Mouse (Mus musculus) hindbrain, embryonic 13.5 days (tissue): ENCODE results near the gene Arfgap3. TPM values are rescaled to one million over a fixed set of nuclear protein-coding genes. Genes with fewer than 3 reads are reported as not detected.
"Not testable (repeated sequence)": the region's sequence is repeated elsewhere in the genome, so short reads cannot be mapped to it uniquely, and the experiment has no call there.

Experiments used
- ATAC-seq: fragments of 200-750 bp; cut with Nextera tagmentation; 2 replicates; pipeline ENCODE4 v1.8.0; 2017; ENCODE audit warnings: moderate TSS enrichment; ENCODE audit not compliant: low FRiP score
- H3K27ac ChIP-seq: fragments of 300-500 bp; sonication (generic); 2 replicates; pipeline ENCODE4 v1.5.1; 2015; ENCODE audit warnings: inconsistent platforms, mild to moderate bottlenecking, moderate library complexity
- H3K27me3 ChIP-seq: fragments of 300-500 bp; sonication (generic); 2 replicates; pipeline ENCODE4 v1.6.1; 2015; ENCODE audit warnings: mild to moderate bottlenecking, inconsistent platforms
- H3K36me3 ChIP-seq: fragments of 300-500 bp; sonication (generic); 2 replicates; pipeline ENCODE4 v1.6.1; 2015; ENCODE audit warnings: mild to moderate bottlenecking, inconsistent platforms
- H3K4me1 ChIP-seq: fragments of 300-500 bp; sonication (generic); replicated peaks from 2 replicates; pipeline ENCODE4 v1.6.1; 2015; ENCODE audit warnings: inconsistent platforms
- H3K4me2 ChIP-seq: fragments of 300-500 bp; sonication (generic); 2 replicates; pipeline ENCODE4 v1.6.1; 2015; ENCODE audit warnings: inconsistent platforms, mild to moderate bottlenecking, moderate library complexity
- H3K4me3 ChIP-seq: fragments of 300-500 bp; sonication (generic); 2 replicates; pipeline ENCODE4 v1.5.1; 2015; ENCODE audit warnings: mild to moderate bottlenecking, inconsistent platforms
- H3K9ac ChIP-seq: fragments of 300-500 bp; sonication (generic); 2 replicates; pipeline ENCODE4 v1.6.1; 2015; ENCODE audit warnings: mild to moderate bottlenecking, inconsistent platforms
- H3K9me3 ChIP-seq: fragments of 300-500 bp; sonication (generic); 2 replicates; pipeline ENCODE4 v1.6.1; 2016; ENCODE audit warnings: inconsistent platforms
- WGBS: fragments of 180-500 bp; shearing (Covaris S2); methylation state at CpG from one replicate; pipeline ENCODE4 v1.1.7; 2015; 5-methylcytosine and 5-hydroxymethylcytosine counted together
- polyA plus RNA-seq: library from polyadenylated mRNA; unstranded; fragments of >200 nt; fragmentation: Nextera tagmentation; extraction: Ambion mirVana; gene quantifications from 2 replicates; pipeline ENCODE4 v1.2.1, GENCODE M21; 2015

Gene Arfgap3
- polyA plus RNA-seq, 1 experiment from 2014 or later = 43.8 TPM

- Histone ChIP-seq H3K4me2 (no peak overlapping the region), H3K4me1 (no peaks in the 10 kb centered on the region), H3K27ac (no peak overlapping the region), H3K9me3 (no peaks in the 10 kb centered on the region), H3K9ac (no peak overlapping the region), H3K36me3 (no peaks in the 10 kb centered on the region), H3K27me3 (no peaks in the 10 kb centered on the region), H3K4me3 (no peak overlapping the region)
- 74% methylated on average over 5 of the region's 5 CpGs for WGBS
- ATAC-seq = no peak
Observed at GRCm38 (mm10) chr15:83282397-83282796, 67.7 kb downstream of the Arfgap3 start.

DNA sequence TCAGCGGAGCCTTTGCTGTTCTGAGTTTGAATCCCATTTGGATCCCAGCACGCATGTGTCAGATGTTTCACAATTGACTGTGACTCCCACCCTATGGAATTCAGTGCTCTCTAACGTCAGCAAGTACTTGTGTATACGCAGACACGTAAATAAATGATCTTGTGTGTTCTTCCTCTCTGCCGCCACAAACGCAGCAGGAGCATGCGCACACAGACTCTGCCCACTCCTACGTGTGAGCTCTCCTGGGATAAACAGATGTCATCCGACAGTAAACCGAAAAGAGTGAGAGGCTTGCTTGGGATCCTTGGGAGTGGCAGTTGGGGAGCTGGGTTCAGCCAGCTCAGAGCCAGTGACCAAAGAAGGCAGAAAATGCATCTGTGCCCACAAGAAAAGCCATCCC, 68.7 kb downstream of the Arfgap3 start:
- Histone ChIP-seq H3K4me2 (no peak overlapping the region), H3K4me1 (no peaks in the 10 kb centered on the region), H3K27me3 (no peaks in the 10 kb centered on the region), H3K9ac (no peak overlapping the region; the same call in 1 of the 2 replicates), H3K4me3 (no peak overlapping the region), H3K36me3 (no peaks in the 10 kb centered on the region), H3K27ac (no peak overlapping the region), H3K9me3 (no peaks in the 10 kb centered on the region)
- ATAC-seq = no peak
- 76% methylated on average over 11 of the region's 11 CpGs for WGBS

GRCm38 (mm10) chr15:83278579-83278978, 71.5 kb downstream of the Arfgap3 start:
- Histone ChIP-seq H3K4me3 (no peak overlapping the region), H3K27ac (no peak overlapping the region), H3K4me1 (no peaks in the 10 kb centered on the region), H3K9ac (no peak overlapping the region), H3K36me3 (no peaks in the 10 kb centered on the region), H3K9me3 (no peaks in the 10 kb centered on the region), H3K4me2 (no peak overlapping the region), H3K27me3 (no peaks in the 10 kb centered on the region)
- no peak for ATAC-seq
- 87% methylated on average over 5 of the region's 5 CpGs for WGBS

- no peaks in the 10 kb centered on the region for H3K36me3 ChIP-seq
- no peak overlapping the region for H3K27ac ChIP-seq
- no peak overlapping the region for H3K9ac ChIP-seq
- WGBS = 90% methylated on average over 4 of the region's 4 CpGs
- H3K4me3 ChIP-seq = no peak overlapping the region
- H3K27me3 ChIP-seq = no peaks in the 10 kb centered on the region
- H3K4me2 ChIP-seq = no peak overlapping the region
- ATAC-seq = no peak
- H3K9me3 ChIP-seq = no peaks in the 10 kb centered on the region
- H3K4me1 ChIP-seq = no peaks in the 10 kb centered on the region
Observed at GRCm38 (mm10) chr15:83277451-83277850, 72.6 kb downstream of the Arfgap3 start.

GRCm38 (mm10) chr15:83274237-83274636, 75.8 kb downstream of the Arfgap3 start:
- not testable (repeated sequence) for H3K9me3 ChIP-seq, H3K9ac ChIP-seq, ATAC-seq

DNA sequence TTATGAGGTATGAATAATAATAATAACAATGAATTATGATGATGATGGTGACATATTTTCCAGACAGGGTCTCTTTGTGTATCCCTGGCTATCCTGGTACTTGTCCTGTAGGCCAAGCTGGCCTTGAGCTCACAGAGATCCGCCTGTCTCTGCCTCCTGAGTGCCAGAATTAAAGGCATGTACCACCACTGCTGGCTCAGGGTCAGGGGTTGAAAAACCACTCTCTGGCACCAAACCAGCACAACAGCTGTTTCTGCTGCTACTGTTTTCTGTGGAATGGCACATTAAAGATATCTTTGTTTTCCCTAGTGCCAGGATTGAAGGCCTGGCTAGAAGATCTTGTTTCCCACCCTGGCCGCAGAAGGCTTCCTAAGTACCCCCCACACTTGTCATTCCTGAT, 77.0 kb downstream of the Arfgap3 start:
- Histone ChIP-seq H3K4me3 (no peak overlapping the region), H3K4me1 (no peaks in the 10 kb centered on the region), H3K27ac (no peak overlapping the region), H3K36me3 (no peaks in the 10 kb centered on the region), H3K27me3 (no peaks in the 10 kb centered on the region), H3K9me3 (no peaks in the 10 kb centered on the region), H3K4me2 (no peak overlapping the region), H3K9ac (no peak overlapping the region)
- WGBS = 91% methylated on average over 2 of the region's 2 CpGs
- ATAC-seq = no peak

More at GRCm38 (mm10) chr15:83274237-83274636, 75.8 kb downstream of the Arfgap3 start:
- not testable (repeated sequence) for H3K4me1 ChIP-seq, H3K4me3 ChIP-seq, H3K4me2 ChIP-seq, H3K27me3 ChIP-seq, H3K36me3 ChIP-seq, H3K27ac ChIP-seq

GRCm38 (mm10) chr15:83271221-83271620, 78.8 kb downstream of the Arfgap3 start:
- not testable (repeated sequence) for ATAC-seq, H3K36me3 ChIP-seq, H3K4me1 ChIP-seq, H3K27ac ChIP-seq, H3K9ac ChIP-seq, H3K27me3 ChIP-seq, H3K4me2 ChIP-seq, H3K9me3 ChIP-seq, H3K4me3 ChIP-seq
- WGBS = 34% methylated on average over 9 of the region's 9 CpGs

DNA sequence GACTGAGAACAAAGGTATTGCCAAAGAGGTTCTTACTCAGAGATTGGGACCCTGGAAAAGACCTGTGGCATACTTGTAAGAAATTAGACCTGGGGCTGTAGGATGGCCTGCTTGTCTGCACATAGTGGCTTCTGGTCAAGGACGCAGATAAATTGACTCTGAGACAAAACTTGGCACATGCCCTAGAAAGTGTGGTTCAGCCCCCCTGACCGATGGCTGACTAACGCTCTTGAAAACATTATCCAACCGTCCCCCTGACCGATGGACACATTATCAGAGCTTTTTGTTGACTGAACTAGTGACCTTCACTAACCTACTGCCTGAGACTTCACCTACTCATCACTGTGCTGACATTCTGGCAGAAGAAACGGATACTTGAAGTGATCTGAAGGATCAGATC, 80.1 kb downstream of the Arfgap3 start:
- not testable (repeated sequence) for ATAC-seq, H3K27ac ChIP-seq, H3K27me3 ChIP-seq, H3K9ac ChIP-seq, H3K36me3 ChIP-seq, H3K9me3 ChIP-seq, H3K4me3 ChIP-seq, H3K4me1 ChIP-seq, H3K4me2 ChIP-seq
- 93% methylated on average over 6 of the region's 6 CpGs for WGBS

- not testable (repeated sequence) for ATAC-seq, H3K4me3 ChIP-seq, H3K9me3 ChIP-seq, H3K9ac ChIP-seq, H3K4me2 ChIP-seq, H3K4me1 ChIP-seq, H3K27ac ChIP-seq, H3K27me3 ChIP-seq, H3K36me3 ChIP-seq
- WGBS = 71% methylated on average over 7 of the region's 7 CpGs
Observed at GRCm38 (mm10) chr15:83268428-83268827, 81.6 kb downstream of the Arfgap3 start.

GRCm38 (mm10) chr15:83265269-83265668, 84.8 kb downstream of the Arfgap3 start:
- 23% methylated on average over 1 of the region's 1 CpGs for WGBS
- Histone ChIP-seq H3K4me1 (no peaks in the 10 kb centered on the region), H3K4me2 (no peak overlapping the region), H3K4me3 (no peak overlapping the region), H3K36me3 (no peaks in the 10 kb centered on the region), H3K27me3 (no peaks in the 10 kb centered on the region), H3K9ac (no peak overlapping the region), H3K9me3 (no peaks in the 10 kb centered on the region), H3K27ac (no peak overlapping the region)
- no peak for ATAC-seq

- no peak for ATAC-seq
- H3K4me1 ChIP-seq = no peaks in the 10 kb centered on the region
- WGBS = 84% methylated on average over 5 of the region's 5 CpGs
- H3K36me3 ChIP-seq = no peaks in the 10 kb centered on the region
- H3K27me3 ChIP-seq = no peaks in the 10 kb centered on the region
- H3K27ac ChIP-seq = no peak overlapping the region
- H3K9me3 ChIP-seq = no peaks in the 10 kb centered on the region
- H3K4me2 ChIP-seq = no peak overlapping the region
- no peak overlapping the region for H3K4me3 ChIP-seq
- H3K9ac ChIP-seq = no peak overlapping the region
Observed at GRCm38 (mm10) chr15:83263405-83263804, 86.6 kb downstream of the Arfgap3 start.

DNA sequence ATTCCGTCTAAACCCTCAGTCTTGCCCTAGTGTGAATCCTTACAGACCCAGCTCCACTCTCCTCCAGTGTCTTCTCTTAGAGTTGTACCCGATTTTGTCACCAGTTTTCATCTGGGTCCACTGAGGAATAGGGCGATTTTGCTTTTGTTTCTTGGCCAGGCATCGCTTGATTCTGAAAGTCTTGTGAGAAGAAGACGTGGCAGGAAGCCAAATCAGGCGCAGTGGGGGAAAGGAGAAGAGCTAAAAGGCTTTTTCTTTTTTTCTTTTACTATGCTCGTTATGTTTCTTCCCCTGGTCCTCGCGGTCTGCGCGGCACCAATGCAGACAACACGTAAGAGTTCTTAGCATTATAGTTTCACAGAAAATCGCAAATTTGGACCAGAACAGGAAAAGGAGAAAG, 92.1 kb downstream of the Arfgap3 start:
- no peaks in the 10 kb centered on the region for H3K9me3 ChIP-seq
- no peaks in the 10 kb centered on the region for H3K4me1 ChIP-seq
- no peak for ATAC-seq
- no peak overlapping the region for H3K27ac ChIP-seq
- peaks cover 8% of the 10 kb centered on the region for H3K27me3 ChIP-seq
- H3K9ac ChIP-seq = no peak overlapping the region
- 73% methylated on average over 13 of the region's 13 CpGs for WGBS
- H3K4me3 ChIP-seq = no peak overlapping the region
- H3K4me2 ChIP-seq = no peak overlapping the region
- no peaks in the 10 kb centered on the region for H3K36me3 ChIP-seq

DNA sequence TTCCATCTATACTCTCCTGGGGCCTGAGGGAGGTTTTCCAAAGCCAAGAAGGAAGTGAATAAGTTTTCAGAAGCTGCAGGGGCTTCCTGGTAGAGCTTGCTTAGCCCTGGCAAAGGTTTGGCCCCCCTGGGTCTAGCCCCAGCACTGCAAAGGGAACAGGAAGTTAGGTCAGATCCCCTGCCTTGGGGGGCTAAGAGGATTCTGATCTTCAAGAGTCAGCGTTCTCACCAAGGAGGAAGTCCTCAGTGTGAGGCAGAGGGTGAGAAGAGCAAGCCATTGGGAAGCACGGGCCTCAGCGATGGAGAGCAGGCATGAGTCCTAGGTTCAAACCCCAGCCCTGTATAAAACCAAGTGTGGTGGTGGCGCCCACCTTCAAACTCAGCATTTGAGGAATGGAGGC, 93.6 kb downstream of the Arfgap3 start:
- no peak for ATAC-seq
- H3K27ac ChIP-seq = no peak overlapping the region
- H3K27me3 ChIP-seq = peaks cover 22% of the 10 kb centered on the region
- H3K4me2 ChIP-seq = no peak overlapping the region
- 79% methylated on average over 4 of the region's 4 CpGs for WGBS
- no peak overlapping the region for H3K4me3 ChIP-seq
- peaks cover 3% of the 10 kb centered on the region for H3K4me1 ChIP-seq
- H3K36me3 ChIP-seq = no peaks in the 10 kb centered on the region
- H3K9me3 ChIP-seq = no peaks in the 10 kb centered on the region
- H3K9ac ChIP-seq = no peak overlapping the region

DNA sequence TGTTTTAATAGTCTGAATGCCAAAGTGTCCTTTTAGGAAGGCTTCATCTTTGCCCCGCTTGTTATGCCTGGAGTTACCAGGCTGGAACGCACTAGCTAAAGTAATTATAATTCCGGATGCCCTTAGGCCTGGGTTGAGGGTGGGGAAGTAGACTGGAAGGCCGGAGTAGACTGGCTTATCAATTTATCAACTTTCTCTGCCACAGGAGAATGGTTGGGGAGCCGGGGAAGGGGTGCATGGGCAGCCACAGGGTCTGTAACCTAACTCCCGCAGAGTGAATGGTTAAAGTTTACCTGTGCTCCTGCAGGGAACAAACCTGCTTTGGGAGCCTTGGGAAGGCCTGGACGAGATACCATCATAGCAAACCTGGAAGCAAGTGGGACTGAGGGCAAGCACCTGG, 94.1 kb downstream of the Arfgap3 start:
- Histone ChIP-seq H3K9ac (no peak overlapping the region), H3K9me3 (no peaks in the 10 kb centered on the region), H3K4me1 (peaks cover 9% of the 10 kb centered on the region), H3K27ac (no peak overlapping the region), H3K4me3 (no peak overlapping the region), H3K36me3 (no peaks in the 10 kb centered on the region), H3K4me2 (no peak overlapping the region), H3K27me3 (peaks cover 27% of the 10 kb centered on the region)
- 85% methylated on average over 7 of the region's 7 CpGs for WGBS
- no peak for ATAC-seq
